Mouse (Mus musculus) brain, embryonic 18.5 days (tissue): Measurements from ENCODE around the gene Psd4.
A peak's percentile ranks its signal among the peaks of the same experiment; 100 is the strongest.

Experiments used
- DNase-seq: peaks from one replicate; pipeline ENCODE4 v3.0.0-alpha.2; 2012; ENCODE audit warnings: low read depth, low spot score

The Psd4 gene

DNA sequence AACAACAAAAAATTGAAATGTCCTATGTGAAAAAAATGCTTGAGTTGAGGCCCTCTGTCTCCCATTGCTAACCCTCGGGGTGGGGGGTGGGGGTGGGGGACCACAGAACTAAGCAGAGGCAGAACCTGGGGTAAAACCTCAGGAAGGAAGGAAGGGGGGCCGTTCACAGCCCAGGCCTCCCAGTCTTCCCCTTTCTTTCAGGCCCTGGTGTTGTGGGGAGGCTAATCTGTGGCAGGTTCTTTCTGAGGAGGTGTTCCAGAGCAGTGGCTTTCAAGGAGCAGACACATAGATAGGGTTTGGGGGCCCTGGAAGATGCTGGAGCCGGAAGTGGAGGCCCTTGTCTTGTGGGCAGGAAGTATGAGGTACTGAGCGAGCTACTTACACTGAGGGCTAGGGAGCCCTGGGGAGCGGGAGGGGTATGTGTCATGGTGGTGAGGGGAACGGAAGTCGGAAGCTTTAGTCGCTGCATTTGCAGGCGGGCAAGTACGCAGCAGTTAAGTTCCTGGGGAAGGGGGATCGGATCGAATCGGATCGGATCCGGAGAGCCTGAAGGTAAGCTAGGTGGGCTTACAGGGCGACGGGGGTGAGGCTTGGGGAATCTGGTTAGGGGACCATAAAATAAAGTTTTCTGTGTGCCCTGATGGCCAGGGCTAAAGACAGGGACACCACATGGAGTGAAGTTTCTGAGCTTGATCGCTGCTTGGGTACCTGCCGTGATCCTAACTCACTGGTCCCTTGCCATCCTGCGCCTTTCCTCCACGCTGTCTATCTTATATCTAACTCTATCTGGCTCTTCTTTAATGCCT is 19.0 kb downstream of the Psd4 start:
- no peak for DNase-seq

DNA sequence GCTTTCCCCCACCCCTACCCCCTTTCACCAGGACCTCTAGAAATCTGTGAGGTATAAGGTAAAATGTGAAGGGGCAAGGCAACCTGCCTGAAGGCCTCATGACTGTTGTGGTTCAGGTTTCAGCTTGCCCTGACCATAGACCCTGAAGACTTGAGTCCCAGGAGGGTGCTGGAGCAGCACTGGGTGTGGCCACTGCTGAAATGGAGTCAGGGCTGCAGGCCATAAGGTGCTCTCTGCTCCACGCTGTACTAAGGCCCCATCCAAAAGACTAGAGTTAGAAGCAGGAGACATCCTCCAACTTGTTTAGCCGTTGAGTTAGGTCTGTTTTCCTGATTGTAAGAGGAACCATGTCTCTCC is 19.6 kb downstream of the Psd4 start:
- no peak for DNase-seq

DNA sequence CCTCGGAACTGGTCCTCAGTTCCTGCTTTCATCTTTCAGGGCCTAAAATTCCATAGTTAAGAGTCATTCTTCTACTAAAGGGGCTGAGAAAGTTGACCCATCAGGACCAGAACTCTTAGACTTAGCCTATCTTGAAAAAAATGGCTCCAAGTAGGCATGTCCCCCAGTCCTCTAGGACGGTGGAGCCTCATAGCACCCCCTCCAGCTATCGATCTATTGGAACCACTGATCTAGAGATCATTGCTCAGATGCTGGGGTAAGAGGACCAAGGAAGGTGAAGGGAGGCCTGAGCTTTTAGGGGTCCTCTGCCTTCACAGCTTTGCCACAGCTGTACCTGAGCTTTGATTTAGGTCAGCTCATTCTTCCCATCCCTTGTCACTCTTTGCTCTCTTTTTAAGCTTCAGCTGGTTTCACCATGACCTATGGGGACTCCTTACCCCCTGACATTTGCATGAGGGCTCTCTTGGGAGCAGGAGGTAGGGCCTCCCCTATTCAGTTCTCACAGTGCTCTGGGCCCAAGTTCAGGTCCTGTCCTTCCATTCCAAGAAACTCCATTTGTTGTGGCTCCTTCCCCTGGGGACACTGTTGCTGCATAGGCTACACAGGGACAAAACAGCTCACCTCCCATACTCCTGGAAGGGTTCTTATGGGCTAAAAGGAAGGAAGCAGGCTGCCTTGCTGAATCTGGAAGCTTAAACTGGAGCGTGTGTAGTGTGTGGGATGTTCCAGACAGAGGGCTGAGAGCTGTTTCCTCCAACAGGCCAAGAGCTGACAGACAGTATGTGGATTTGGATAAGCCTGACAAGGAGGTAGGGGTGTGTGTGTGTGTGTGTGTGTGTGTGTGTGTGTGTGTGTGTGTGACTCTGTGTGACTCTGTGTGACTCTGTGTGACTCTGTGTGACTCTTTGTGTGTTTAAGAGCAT is 20.2 kb downstream of the Psd4 start:
- no peak for DNase-seq

DNA sequence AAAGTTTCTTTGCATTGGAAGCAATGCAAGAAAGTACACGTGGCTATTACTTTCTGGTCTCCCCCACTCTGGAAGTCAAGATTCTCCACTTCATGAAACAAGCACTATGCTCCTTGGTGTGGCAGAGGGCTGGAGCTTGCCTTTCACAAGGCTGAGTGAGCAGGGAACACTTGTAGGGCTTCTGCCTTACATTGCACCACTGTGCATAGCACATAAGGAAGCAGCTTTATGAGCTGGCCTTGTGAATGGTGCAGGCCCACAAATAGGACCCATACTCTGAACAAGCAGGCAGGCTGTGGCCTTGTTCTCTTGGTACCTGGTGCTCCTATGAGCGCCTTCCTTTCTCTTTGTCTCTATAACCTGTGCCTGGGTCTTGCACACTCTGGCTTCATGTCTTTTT is 25.9 kb downstream of the Psd4 start:
- no peak for DNase-seq

DNA sequence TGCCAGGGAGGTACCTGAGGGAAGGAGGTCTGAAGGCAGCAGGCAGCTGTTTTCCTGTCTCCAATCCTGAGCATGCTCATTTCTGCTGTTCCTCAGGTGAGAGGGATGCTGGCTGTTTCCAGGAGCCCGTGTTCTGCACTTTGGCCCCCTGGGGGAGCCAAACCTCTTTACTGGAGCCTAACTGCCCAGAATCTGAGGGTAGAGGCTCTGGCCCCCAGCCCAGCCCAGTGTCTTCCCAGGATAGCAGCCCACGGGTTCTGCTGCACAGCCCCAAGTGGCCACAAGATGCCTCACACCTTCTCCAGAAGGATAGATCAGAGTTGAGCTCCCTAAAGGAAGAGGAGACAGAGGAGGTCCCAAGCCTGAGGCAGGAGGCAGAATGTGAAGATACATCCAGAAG is 29.7 kb downstream of the Psd4 start:
- DNase-seq, result no peak

DNA sequence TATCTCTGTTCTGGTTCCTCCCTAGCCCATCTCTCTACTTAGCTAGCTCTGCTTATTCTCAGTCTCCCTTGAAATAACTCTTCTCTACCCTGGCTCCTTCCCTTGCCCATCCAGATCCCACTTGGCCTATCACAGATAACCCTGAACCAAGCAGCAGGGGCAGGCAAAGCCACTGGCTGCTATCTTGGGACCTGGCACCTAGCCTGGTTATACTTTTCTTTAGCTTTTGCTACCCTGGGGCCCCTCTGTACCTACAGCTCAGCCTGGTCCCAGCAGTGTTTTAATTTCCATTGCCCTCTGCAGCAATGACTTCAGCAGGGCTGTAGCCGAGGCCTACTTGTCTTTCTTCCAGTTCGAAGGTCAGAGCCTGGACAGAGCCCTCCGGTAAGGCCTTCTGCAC is 33.3 kb downstream of the Psd4 start:
- no peak for DNase-seq

DNA sequence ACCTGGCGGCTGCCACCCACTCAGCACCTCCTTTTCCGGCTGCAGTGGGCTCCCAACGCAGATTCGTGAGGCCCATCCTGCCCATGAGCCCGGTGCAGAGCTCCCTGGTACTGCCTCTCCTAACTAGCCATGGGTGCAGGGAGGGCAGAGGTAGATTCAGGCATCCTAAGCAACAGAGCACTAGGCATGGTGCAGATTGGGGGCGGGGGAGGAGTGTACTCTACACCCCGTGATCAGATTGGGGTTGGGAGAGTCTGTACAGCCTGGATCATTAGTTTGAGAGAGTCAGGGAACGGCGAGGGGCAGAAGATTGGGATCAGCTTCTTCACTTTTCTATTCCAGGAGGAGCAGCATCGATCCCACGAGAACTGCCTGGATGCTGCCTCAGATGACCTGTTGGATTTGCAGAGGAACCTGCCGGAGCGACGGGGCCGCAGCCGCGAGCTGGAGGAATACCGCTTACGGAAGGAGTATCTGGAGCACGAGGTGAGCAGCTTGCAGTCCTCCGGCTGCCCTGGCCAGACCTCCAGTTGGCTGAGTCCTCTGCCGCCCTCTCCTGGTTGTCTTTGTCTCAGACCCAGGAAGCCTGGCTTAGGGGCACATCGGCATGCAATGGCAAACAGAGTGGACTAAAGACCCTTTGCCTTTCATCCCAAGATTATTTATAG is 38.1 kb downstream of the Psd4 start:
- DNase-seq, result peak; percentile 28

DNA sequence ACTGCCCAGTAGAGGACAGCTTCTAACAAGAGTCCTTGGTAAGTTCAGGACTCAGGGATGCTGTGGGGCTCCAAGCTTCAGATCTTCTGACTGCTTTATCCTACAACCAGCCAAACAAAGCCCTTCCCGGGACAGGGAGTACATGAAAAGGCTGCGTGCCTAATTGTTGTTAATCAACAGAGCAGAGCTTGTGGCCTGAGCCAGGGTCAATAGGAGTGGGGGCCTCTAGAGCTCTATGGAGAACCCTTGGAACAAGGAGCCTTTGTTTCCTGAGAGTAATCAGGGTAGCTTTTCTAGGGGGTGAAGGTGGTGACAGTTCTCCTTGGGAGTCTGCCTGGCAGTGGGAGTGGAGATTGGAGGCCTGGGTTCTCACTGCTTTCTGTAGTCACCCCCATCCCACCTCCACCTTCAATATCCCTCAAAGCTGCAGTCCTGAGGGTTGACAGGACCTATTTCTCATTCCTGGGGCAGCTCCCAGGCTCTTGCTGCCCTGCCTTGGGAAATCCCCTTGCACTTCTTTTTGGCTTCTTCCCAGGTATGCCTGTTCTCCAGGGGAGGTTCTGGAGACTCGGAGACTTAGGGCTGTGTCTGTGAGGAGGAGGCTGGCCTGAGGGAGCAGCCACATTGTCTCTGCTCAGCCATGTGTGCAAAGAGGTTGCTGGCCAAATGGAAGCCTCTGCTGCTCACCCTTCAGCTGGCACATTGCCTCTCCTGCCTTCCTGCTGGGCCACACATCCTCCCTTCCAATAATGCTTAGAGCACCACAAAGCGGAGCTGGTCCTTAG is 40.5 kb downstream of the Psd4 start:
- DNase-seq, result no peak

DNA sequence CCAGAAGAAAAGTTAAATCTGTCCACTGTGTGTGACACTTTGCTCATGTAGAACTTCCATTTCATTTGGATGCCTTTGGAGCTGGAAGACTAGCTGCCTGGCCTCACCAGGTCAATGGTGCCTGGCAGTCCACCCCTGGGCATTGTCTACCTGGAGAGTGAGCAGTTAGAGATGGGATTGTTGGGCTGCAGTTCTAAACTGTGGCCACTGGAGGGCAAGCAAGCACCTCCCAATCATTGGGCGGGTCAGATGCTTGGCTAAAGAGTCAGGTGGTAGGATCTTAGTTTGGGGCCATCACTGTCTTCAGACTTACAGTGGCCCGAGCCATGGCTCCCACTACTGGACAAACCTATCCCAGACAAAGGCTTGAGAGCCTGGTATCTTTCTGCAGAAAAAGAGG is 41.8 kb downstream of the Psd4 start:
- peak; percentile 26 for DNase-seq

DNA sequence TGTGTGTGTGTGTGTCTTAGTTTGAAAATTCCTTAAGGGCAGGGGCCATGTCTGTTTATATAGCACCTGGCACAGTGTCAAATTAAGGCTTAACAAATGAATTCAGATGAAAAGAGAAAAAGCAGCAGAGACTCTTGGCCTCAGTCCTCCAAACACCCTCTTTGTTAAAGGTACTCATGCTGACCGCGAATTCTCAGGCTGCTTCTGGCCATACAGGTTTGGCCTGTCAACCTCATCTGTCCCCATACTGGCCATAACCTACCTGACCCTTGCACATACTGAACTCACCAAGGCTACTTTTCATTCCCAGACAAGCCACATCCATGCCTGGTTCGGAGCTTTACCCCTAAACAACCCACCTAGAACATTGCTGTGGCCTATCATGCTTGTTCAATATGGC is 45.8 kb downstream of the Psd4 start:
- DNase-seq, result no peak

DNA sequence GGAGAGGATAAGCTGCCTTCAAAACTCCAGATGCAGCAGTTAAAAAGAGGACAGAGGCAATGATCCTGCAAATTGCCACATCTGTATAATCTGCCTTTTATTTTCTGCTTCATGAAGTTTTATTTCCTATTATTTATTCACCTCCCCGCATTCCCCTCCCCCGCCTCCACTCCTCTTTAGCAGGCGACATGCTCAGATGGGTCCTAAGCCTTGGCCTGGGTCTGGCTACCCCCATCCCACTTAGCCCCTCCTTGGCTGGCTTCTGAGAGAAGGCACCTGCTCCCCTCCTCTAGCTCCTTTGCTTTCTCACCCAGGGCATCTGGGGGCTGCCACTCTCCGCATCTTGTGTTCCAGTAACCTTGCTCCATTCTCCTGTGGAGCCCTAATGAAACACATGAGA is 46.3 kb downstream of the Psd4 start:
- DNase-seq, result no peak

DNA sequence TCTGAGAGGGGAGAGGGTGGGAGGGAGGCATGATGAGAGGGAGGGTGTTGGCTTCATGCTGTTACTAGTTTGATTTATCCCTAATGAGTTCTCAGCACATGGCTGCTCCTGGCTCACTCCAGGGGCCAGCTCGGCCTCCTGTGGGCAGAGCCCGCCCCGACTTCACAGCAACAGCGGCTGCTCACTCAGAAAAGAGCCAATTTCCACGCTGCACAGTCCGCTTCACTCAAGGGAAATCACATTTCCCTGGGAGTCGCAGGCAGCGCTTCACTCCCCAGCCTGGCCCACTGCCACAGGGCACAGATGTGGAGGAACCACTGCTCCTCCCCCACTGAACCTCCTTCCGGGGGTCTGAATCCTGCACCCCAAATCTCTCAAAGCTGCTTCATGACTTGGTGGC is 49.3 kb downstream of the Psd4 start:
- no peak for DNase-seq

DNA sequence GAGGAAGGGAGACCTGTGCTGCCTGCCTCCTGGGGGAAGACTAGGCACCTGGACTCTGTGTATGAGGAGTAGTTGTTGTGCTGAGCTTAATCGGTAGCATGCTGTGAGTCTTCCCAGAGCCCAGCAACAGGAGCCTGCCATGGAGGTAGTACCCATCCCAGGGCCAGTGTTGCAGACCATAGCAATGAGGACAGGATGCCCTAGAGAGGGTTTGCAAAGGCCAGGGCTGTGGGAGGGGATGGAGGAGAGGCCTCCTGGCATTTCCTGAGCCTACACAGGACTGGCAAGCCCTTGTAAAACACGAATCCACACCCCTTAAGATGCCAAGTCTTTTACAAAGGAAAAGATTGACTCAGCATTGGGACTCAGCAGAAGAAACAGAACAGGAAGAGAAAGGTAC is 49.7 kb downstream of the Psd4 start:
- no peak for DNase-seq

DNA sequence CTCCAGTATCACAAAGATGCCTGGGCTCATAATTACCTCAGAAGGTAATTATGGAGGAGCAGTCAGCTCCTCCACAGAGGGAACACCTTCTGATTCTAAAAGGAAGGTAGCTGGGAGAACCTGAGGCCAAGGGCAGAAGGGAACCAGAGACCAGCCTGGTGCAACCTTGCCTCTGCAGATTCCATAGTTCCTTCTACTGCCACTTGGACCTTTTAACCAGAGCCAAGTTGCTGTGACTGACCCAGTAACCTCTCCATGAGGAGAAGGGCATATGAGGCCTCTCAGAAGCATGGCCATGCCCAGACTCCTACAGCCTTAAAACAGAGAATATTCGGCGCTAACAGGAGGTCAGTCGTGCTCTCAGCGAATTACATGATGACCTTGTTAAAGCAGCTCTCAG is 50.2 kb downstream of the Psd4 start:
- no peak for DNase-seq

DNA sequence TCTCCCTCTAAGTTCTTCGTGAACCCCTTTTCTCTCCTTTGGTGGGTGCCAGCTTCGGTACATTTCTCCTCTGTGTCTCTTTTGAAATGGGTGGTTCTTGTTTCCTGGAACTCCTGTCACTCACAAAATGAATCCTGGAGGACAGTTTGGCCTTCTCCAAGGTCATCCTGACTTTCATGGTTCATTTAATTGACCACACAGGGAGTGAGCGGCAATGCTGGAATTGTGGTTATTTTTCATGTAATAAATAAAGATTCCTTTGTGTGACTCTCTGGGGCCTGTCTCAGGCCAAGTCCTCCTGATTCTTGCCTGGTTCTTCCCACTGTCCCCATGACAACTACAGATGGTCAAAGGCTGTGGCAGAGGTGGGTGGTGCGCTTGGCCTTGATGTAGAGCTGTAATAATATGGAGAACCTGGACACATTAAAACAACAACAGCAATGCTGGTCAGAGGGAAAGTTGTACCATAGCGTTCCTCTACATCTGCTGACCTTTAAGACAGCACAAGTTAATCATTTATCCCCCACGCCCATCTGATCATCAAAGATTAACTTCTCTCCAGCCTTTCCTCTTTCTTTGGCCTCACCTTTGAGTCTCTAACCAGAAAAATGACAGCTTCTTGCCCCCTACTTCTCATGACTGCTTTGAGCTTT is 54.0 kb downstream of the Psd4 start:
- DNase-seq, result no peak

DNA sequence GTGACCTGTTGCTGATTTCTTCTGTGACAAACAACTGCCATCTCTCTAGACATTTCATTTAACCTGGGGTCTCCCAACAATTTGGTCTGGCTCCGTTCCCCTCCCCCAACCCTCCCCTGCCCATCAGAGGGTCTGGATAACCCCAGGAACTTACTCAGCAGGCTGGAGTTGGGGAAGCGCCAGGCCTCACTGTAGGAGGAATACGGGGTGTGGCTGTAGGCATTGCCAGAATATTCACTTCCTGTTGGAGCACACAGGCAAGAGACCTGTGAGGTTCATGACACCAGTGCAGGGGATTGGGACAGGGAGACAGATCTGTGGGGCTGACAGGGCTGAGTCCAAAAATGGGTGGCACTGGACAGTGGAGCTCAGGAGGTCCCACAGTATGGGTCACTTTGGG is 55.4 kb downstream of the Psd4 start:
- no peak for DNase-seq

DNA sequence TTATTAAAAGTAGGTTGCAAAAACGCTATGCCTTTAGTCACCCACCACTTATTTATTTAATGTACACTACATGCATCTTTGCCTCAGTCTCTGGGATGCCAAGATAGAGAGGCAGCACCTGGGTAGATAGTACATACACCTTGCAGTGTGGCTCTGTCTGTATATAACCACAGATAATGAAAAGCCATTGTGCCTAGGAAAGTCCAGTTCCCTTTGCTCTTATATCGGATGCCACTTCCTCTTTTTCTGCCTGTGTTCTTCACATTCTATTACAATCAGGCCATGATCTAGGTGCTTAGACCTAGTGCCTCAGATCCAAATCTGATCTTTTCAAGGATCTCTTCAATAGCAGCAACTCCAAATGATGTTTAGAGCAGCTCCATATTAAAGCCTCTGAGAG is 58.2 kb downstream of the Psd4 start:
- DNase-seq, result no peak

DNA sequence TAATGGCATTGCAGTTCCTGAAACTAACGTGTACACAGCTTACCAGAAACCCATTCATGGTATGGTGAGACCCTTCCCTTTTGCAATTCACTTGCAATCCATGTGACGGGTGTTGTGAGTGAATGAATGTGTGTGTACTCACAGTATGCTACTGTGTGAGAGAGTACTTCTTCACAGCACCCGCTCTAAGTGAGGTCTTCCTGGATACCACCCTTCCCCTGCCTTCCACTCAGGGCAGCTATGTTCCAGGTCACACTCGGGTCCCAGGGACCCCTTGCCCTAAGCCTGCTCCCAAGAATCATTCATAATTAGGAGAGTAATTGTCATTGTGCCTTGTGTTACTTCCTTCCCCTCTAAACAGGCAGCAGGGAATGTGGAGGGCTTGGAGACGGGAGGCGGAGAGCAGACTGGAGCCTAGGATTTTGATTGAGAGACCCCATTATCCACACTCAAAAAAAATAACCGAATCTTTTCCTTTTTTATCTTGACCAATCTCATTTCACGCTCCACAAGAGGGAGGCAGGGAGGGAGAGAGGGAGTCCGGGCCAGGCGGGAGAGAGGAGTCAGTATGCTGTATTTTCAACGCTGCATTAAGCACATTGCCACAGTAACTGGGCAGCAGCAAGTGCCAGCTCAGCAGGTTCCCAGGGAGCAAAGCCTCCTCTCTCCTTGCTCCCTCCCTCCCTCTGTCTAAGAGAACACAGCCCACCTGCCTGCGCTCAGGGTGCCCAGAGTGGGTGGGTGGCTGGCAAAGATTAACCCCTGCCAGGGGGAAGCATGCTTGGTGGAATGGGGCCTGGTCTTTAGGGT is 60.7 kb downstream of the Psd4 start:
- DNase-seq, result no peak

DNA sequence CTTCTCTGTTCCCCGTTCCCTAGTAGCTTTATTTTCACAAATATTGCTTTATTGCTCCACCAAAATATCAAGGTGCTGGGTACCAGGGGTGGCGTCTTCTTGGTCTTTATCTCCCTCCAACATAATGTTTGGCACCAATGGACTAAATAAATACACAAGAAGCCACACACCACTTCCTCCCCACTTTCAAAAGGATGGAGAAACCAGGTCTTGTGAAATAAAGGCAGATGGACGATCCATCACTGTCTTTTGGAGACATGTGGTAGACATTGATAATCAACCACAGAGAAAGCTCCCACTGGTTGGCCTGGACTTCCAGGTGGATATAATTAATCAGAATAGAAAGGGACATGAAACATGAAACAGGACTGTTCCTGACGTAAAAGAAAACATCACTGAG is 62.4 kb downstream of the Psd4 start:
- DNase-seq, result no peak

DNA sequence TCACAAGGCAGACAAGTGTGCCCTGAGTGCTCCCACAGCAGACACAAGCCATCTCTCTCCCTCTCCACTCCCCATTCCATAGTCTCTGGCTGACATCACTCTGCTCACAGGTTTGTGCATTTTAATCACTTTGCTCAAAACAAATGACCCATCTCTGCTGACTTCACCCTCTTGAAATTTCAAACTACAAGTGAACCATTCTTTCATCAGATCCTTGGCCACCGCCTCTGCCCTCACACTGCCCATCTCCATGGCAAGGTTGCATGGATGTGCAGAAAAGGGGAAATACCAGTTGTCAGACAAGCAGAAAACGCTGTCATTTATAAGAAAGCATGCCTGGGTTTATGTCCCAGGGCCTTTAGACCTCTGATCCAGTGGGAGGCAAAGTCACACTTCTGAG is 67.3 kb downstream of the Psd4 start:
- no peak for DNase-seq
